Mouse (Mus musculus) lung, adult 2 months (tissue): ENCODE data around the gene Unc45b. TPM values are rescaled to one million over a fixed set of nuclear protein-coding genes. Genes with fewer than 3 reads are reported as not detected.

Source experiments
- DNase-seq: peaks from one replicate; pipeline ENCODE4 v3.0.0; 2022
- H3K4me1 ChIP-seq: fragments of 200-500 bp; 2 replicates; pipeline ENCODE4 v1.6.1; 2011; ENCODE audit warnings: low read length; ENCODE audit not compliant: control insufficient read depth, insufficient read depth
- H3K4me3 ChIP-seq: fragments of 200-500 bp; replicated peaks from 2 replicates; pipeline ENCODE3; 2011; ENCODE audit warnings: low read depth, mild to moderate bottlenecking, control low read depth, low read length; ENCODE audit errors: extremely low read depth
- CTCF ChIP-seq: fragments of 200-500 bp; IDR thresholded peaks from 2 replicates; pipeline ENCODE4 v1.5.1; 2011; ENCODE audit warnings: mild to moderate bottlenecking, low read length, control low read depth; ENCODE audit not compliant: insufficient read depth
- POLR2A ChIP-seq: fragments of 200-500 bp; IDR thresholded peaks from 2 replicates; pipeline ENCODE4 v1.6.1; 2011; ENCODE audit warnings: low read depth, mild to moderate bottlenecking, control low read depth, low read length, borderline replicate concordance; ENCODE audit errors: extremely low read depth
- WGBS: fragments of 180-500 bp; shearing (Covaris S2); methylation state at CpG from one replicate; pipeline ENCODE4 v1.1.7; 2018; 5-methylcytosine and 5-hydroxymethylcytosine counted together
- polyA plus RNA-seq: library from polyadenylated mRNA; depleted of rRNA; stranded (reverse); fragments of >200 nt; gene quantifications from 2 replicates; pipeline ENCODE4 v1.2.3, GENCODE M21; 2012; rRNA removed

The Unc45b gene
- polyA plus RNA-seq = 19.0 and 20.0 TPM in 2 replicates

GRCm38 (mm10) chr11:82910250-82910649 lies at the start of gene Unc45b:
Gene Unc45b (plus strand): TSS chr11:82910550.
- 80% methylated on average over 4 of the region's 4 CpGs for WGBS
- Histone ChIP-seq H3K4me3 (no peak within 1 kb of the TSS), H3K4me1 (peaks cover 4% of the 10 kb centered on the region)
- no peak for TF ChIP-seq CTCF
- TF ChIP-seq POLR2A = no peak
- no peak for DNase-seq

- 72% methylated on average over 6 of the region's 6 CpGs for WGBS
- no peak overlapping the region for H3K4me3 ChIP-seq
- TF ChIP-seq CTCF = no peak
- no peak for TF ChIP-seq POLR2A
- peaks cover 4% of the 10 kb centered on the region; the same call in 1 of the 2 replicates for H3K4me1 ChIP-seq
- no peak for DNase-seq
Observed at GRCm38 (mm10) chr11:82860759-82861158, 49.6 kb upstream of the Unc45b start.

- TF ChIP-seq POLR2A = no peak
- no peak for TF ChIP-seq CTCF
Observed at GRCm38 (mm10) chr11:82861558-82861957, 48.8 kb upstream of the Unc45b start.

GRCm38 (mm10) chr11:82862638-82863037 lies 47.7 kb upstream of the Unc45b start:
- H3K4me3 ChIP-seq = no peak overlapping the region
- 84% methylated on average over 9 of the region's 9 CpGs for WGBS
- TF ChIP-seq POLR2A = no peak
- TF ChIP-seq CTCF = no peak
- no peak for DNase-seq
- peaks cover 4% of the 10 kb centered on the region for H3K4me1 ChIP-seq

More at GRCm38 (mm10) chr11:82861558-82861957, 48.8 kb upstream of the Unc45b start:
- Histone ChIP-seq H3K4me1 (peaks cover 5% of the 10 kb centered on the region), H3K4me3 (no peak overlapping the region)
- WGBS = 63% methylated on average over 8 of the region's 8 CpGs
- DNase-seq = no peak

GRCm38 (mm10) chr11:82863059-82863458 lies 47.3 kb upstream of the Unc45b start:
- H3K4me3 ChIP-seq = no peak overlapping the region
- TF ChIP-seq CTCF (no peak), POLR2A (no peak)
- no peak for DNase-seq
- WGBS = 93% methylated on average over 2 of the region's 2 CpGs
- H3K4me1 ChIP-seq = peaks cover 4% of the 10 kb centered on the region

- WGBS = 63% methylated on average over 4 of the region's 4 CpGs
- H3K4me3 ChIP-seq = no peak overlapping the region
- peaks cover 4% of the 10 kb centered on the region for H3K4me1 ChIP-seq
- TF ChIP-seq POLR2A (no peak), CTCF (no peak)
- no peak for DNase-seq
Observed at GRCm38 (mm10) chr11:82863488-82863931, 46.8 kb upstream of the Unc45b start.

GRCm38 (mm10) chr11:82865957-82866356 lies 44.4 kb upstream of the Unc45b start:
- Histone ChIP-seq H3K4me3 (no peak overlapping the region), H3K4me1 (peaks cover 7% of the 10 kb centered on the region)
- DNase-seq = no peak
- WGBS = 87% methylated on average over 10 of the region's 10 CpGs
- TF ChIP-seq CTCF = no peak
- no peak for TF ChIP-seq POLR2A

GRCm38 (mm10) chr11:82866850-82867564 lies 43.3 kb upstream of the Unc45b start:
- 35% methylated on average over 7 of the region's 7 CpGs for WGBS

GRCm38 (mm10) chr11:82867956-82868355 lies 42.4 kb upstream of the Unc45b start:
- DNase-seq = no peak
- Histone ChIP-seq H3K4me3 (no peak overlapping the region), H3K4me1 (peaks cover 5% of the 10 kb centered on the region)
- TF ChIP-seq POLR2A (no peak), CTCF (no peak)
- WGBS = 76% methylated on average over 5 of the region's 5 CpGs

More at GRCm38 (mm10) chr11:82866850-82867564, 43.3 kb upstream of the Unc45b start:
- Histone ChIP-seq H3K4me3 (no peak overlapping the region), H3K4me1 (peaks cover 5% of the 10 kb centered on the region)
- DNase-seq = no peak
- TF ChIP-seq POLR2A (no peak), CTCF (no peak)
